Mouse (Mus musculus): ENCODE measurements around the gene Pla2g12b.

DNA sequence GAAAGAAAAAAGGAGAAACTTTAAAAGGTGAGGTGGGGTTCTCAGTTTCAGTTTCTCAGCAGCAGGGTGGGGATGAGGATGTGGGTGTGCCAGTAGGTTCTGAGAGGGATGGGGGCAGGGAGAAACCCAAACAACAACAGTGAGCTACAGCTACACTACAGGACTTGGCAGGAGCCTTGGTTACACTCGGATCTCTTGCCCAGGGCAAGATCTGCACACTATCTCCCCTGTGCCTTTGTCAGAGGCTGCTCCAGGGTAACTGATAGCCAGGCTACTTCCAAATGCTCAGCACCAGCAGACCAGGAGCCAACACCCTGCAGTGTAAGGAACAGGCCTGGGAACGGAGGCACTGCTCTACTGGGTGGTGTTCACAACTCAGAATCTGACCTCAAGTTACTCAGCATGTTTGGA, 23.0 kb upstream of the Pla2g12b start:
- no peak for TF ChIP-seq MYOG (IDR thresholded peaks at IDR 0.05; ENCODE audit: control insufficient read depth in 1 of 3, insufficient read depth in 1 of 3, insufficient read length in 2 of 3, low read depth in 2 of 3)
- TF ChIP-seq POLR2A (IDR thresholded peaks at IDR 0.05; ENCODE audit: insufficient read length, low read depth) = no peak
- TF ChIP-seq TCF3 (IDR thresholded peaks at IDR 0.05; ENCODE audit: insufficient read length, low read depth) = no peak
